Mouse (Mus musculus): Measurements from ENCODE around the gene Selenos. TPM values are rescaled to one million over a fixed set of nuclear protein-coding genes. Genes with fewer than 3 reads are reported as not detected.

Gene Selenos
- polyA plus RNA-seq (2012; rRNA removed): 83.2 and 115 TPM in 2 replicates

DNA sequence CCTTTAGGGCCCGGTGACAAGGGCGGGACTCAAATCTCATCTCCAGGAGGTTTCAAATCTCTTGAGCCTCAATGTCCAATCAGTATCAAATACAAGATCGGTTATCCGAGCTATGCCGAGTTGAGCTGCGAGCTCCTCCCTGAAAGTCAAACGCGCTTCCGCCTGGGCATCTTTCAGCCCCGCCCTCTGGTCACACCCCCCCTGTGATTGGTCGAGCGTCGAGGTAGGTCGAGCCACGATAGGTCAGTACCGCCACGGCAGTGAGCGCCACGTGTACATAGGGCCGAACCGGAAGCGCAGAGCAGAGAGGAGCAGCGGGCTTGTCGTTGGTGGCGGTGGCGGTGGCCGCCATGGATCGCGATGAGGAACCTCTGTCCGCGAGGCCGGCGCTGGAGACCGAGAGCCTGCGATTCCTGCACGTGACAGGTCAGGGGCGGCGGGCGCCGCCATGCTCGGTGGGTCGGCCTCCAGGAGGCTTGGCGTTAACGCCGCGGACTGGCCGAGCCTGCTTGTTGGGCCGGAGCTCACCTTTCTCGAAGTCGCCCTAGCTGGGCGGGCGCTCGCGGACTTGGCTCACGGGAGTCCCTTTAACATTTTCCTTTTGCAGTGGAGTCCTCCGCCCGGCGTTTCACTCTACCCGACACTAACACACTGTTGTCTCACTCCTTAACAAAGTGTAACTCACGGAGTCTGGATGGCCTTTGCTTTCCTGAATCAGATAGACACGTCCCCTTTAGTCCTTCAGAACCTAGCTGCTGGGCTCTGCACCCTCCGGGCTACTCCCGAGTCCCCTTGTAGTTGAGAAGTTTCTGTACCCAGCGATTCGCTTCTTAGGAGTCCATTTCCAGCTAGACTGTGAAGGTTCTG is at the start of gene Selenos:
Gene Selenos, plus strand, starts transcription at position 286 of the 867 bp plus-strand sequence.

DNA sequence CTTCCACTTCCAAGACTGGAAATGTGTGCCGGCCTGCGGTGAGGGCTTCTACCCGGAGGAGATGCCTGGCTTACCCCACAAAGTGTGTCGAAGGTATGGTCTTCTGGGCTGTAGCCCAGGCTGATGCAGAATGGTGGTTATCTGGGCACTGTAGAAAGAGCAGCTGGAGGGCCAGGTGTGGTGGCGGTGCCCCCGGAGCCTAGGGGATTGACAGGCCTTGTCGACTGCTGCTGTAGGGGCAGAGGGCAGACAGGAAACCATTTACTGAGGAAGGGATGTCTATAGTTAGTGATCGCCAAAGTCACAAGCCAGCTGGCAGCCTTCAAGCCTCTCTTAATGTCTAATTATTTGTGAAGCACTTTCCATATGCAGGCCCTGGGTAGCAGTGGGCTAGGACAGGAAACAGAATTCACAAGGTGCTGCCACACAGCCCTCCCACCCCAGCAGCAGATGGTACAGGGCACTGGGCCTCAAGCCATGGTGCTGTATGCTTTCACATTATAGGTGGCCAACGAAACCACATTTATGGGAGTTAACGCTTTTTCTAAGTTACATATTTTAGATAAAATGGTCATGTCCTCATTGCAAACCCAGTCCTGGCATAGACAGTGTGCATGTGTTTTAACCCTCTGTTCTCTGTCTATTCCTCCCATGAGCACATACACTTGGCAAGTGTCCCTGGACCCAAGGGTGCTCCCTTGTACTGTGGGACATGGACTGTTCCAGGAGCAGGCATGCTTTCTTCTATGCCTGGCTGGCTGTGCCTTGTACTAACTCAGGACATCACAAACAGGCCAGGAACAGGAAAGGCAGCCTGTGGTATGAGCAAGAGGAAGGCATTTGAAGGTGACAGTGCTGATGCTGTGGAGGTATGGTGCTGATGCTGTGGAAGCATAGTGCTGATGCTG is 35.6 kb upstream of the Selenos start, which contains the start of gene Gm45213:
Gene Gm45213, plus strand, starts transcription at position 51 of the 908 bp plus-strand sequence.

GRCm38 (mm10) chr7:66058703-66059102 is 20.7 kb upstream of the Selenos start, which contains the start of gene Snrpa1:
Gene Snrpa1 (plus strand): TSS chr7:66059003.

DNA sequence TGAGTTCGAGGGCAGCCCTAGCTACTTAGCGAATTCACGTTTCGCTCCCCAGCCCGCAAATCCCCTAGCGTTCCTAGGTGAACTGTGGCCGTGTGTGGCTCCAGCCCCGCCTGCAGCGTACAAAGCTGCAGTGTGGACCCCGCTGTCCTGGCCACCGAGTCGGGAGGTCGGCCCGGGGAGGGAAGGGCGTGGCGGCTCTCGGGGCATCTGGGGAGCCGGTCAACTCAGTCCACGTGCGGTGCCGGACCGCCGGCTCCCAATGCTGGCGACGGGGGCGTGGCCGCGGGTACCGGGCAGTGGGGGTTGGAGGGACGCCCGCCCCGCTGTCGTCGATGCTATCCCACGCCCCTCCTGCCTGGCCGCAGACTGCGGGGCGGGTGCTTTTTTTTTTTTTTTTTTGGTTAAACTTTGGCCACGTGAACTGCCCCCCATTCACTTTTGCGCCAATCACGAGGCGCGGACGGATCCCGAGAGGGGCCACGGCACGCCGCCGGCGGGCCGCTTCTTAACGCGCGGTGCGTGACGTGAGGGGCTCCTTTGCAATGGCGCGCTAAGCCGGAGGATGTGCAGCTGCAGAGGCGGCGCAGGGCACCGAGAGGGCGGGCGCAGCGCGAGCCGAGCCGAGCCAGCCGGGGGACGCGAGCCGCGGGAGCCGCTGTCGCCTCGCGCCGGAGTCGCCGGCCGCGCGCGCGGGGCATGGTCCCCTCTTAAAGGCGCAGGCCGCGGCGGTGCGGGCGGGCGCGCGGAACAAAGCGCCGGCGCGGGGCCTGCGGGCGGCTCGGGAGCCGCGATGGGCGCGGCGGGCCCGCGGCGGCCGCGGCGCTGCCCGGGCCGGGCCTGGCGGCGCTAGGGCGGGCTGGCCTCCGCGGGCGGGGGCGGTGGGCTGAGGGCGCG is 29.8 kb downstream of the Selenos start, which contains the start of gene Chsy1:
Gene Chsy1, plus strand, starts transcription at position 555 of the 894 bp plus-strand sequence.

Other genes starting within 250 kb of the Selenos start
- 15.9 and 16.5 TPM in 2 replicates for gene Pcsk6, start 217.9 kb upstream of the Selenos start, polyA plus RNA-seq (2012; rRNA removed)
- not detected in 2 replicates for gene Gm45213, start 36.0 kb upstream of the Selenos start, polyA plus RNA-seq (2012; rRNA removed)
- gene Snrpa1, start 20.6 kb upstream of the Selenos start, polyA plus RNA-seq (2012; rRNA removed): 0.68 and 2.0 TPM in 2 replicates
- gene Chsy1, start 29.9 kb downstream of the Selenos start, polyA plus RNA-seq (2012; rRNA removed): 0.66 and 1.1 TPM in 2 replicates